Mouse (Mus musculus) limb, embryonic 11.5 days (tissue): ENCODE data around the gene Tes. TPM values are rescaled to one million over a fixed set of nuclear protein-coding genes. Genes with fewer than 3 reads are reported as not detected.

Source experiments
- ATAC-seq: fragments of 200-750 bp; cut with Nextera tagmentation; 2 replicates; pipeline ENCODE4 v1.8.0; 2017; ENCODE audit warnings: low read depth; ENCODE audit not compliant: insufficient number of reproducible peaks, low FRiP score, low TSS enrichment
- DNase-seq: peaks from one replicate; pipeline ENCODE4 v3.0.0-alpha.2; 2015; ENCODE audit warnings: low spot score
- H3K27ac ChIP-seq: fragments of 300-500 bp; sonication (generic); replicated peaks from 2 replicates; pipeline ENCODE4 v1.5.1; 2014; ENCODE audit warnings: low read depth, mild to moderate bottlenecking, low read length
- H3K27me3 ChIP-seq: fragments of 300-500 bp; sonication (generic); 2 replicates; pipeline ENCODE4 v1.6.1; 2014; ENCODE audit warnings: mild to moderate bottlenecking, low read length, mixed read lengths; ENCODE audit not compliant: control insufficient read depth, insufficient read depth
- H3K36me3 ChIP-seq: fragments of 300-500 bp; sonication (generic); 2 replicates; pipeline ENCODE4 v1.6.1; 2014; ENCODE audit warnings: mild to moderate bottlenecking, low read length, moderate library complexity, mixed read lengths; ENCODE audit not compliant: control insufficient read depth, insufficient read depth
- H3K4me1 ChIP-seq: fragments of 300-500 bp; sonication (generic); 2 replicates; pipeline ENCODE4 v1.6.1; 2014; ENCODE audit warnings: low read length, mixed read lengths; ENCODE audit not compliant: control insufficient read depth, insufficient read depth
- H3K4me2 ChIP-seq: fragments of 300-500 bp; sonication (generic); 2 replicates; pipeline ENCODE4 v1.6.1; 2014; ENCODE audit warnings: low read depth, mild to moderate bottlenecking, moderate library complexity; ENCODE audit not compliant: severe bottlenecking
- H3K4me3 ChIP-seq: fragments of 300-500 bp; sonication (generic); 2 replicates; pipeline ENCODE4 v1.5.1; 2014; ENCODE audit warnings: low read depth, low read length
- H3K9ac ChIP-seq: fragments of 300-500 bp; sonication (generic); 2 replicates; pipeline ENCODE4 v1.6.1; 2014; ENCODE audit warnings: mild to moderate bottlenecking, low read length
- H3K9me3 ChIP-seq: fragments of 300-500 bp; sonication (generic); 2 replicates; pipeline ENCODE4 v1.6.1; 2016; ENCODE audit warnings: low read length; ENCODE audit not compliant: control insufficient read depth
- WGBS: fragments of 180-500 bp; shearing (Covaris S2); extraction: QIAGEN DNeasy Blood & Tissue Kit; methylation state at CpG from one replicate; pipeline ENCODE4 v1.1.7; 2014; 5-methylcytosine and 5-hydroxymethylcytosine counted together
- polyA plus RNA-seq: library from polyadenylated mRNA; unstranded; fragments of >200 nt; fragmentation: Nextera tagmentation; extraction: Ambion mirVana; gene quantifications from 2 replicates; pipeline ENCODE4 v1.2.1, GENCODE M21; 2014

The Tes gene
- polyA plus RNA-seq, 1 experiment from 2014 or later, result 126 TPM

DNA sequence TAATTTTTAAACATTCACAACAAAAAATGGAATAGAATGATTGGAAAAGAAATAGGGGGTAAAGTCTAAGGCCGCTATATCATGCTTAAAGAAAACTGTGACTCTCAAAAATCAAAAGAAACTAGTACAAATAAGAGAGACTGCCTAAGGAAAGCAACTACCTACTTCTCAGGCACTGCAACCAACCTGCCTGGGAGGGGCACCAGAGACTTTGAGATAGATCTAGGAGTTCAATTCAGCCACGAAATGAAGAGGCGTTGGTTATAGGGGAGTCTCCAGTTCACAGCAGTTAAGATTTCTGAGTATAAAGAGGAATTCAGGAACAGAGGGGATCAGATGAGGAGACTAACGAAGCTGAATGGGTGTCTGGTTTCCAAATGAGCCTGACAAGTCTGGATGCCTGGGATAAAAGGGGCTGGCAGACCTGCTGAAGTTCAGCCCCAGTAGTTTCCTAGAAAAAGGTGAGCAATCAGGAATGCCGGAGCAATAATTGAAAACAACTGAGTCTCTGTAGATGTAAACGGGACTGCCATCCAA lies 45.7 kb downstream of the Tes start:
- ATAC-seq (no peak), DNase-seq (no peak)
- Histone ChIP-seq H3K36me3 (no peaks in the 10 kb centered on the region), H3K4me3 (no peak overlapping the region), H3K27me3 (no peaks in the 10 kb centered on the region), H3K27ac (no peak overlapping the region), H3K9ac (no peak overlapping the region), H3K4me2 (no peak overlapping the region), H3K4me1 (no peaks in the 10 kb centered on the region), H3K9me3 (no peaks in the 10 kb centered on the region)
- WGBS, result 62% methylated on average over 6 of the region's 6 CpGs

DNA sequence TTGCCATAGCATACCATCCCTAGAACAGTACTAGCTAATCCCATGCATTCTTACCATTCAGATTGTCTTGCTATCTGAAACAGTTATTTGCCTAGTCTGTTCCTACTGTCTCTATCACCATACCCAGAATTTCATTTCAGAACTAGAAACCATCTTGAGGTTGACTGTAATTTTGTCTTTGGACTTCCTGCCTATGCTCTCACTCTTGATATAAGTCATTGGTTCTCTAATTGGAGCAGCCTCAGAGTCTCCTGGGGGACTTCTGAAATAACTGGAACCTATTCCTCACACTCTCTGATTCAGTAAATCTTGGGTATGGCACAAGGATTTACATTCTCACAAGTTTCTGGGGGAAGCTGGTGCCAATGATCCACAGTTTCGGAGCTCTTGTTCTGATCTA lies 47.1 kb downstream of the Tes start:
- Histone ChIP-seq H3K4me2 (no peak overlapping the region), H3K27ac (no peak overlapping the region), H3K9me3 (no peaks in the 10 kb centered on the region), H3K36me3 (no peaks in the 10 kb centered on the region), H3K4me1 (no peaks in the 10 kb centered on the region), H3K4me3 (no peak overlapping the region), H3K27me3 (no peaks in the 10 kb centered on the region), H3K9ac (no peak overlapping the region)
- 97% methylated on average over 1 of the region's 1 CpGs for WGBS
- no peak for DNase-seq
- no peak for ATAC-seq

DNA sequence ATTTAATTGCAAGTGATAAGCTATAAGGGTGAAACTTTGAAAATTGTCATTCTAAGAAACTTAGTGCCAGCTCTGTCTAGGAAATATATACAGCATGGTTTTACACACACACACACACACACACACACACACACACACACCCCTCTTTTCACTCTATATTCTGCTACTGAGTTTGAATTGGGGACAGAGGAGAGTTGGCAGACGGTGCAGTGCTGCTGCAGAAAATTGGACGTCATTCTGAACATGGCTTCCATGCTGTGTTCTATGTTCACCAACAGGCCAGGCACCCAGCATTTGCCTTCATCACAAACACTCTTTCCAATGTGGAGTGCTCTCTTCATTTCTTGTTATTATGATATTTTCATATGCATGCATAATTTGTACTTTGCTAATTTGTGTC lies 48.0 kb downstream of the Tes start:
- no peak overlapping the region for H3K4me3 ChIP-seq
- H3K27ac ChIP-seq, result no peak overlapping the region
- H3K9me3 ChIP-seq, result no peaks in the 10 kb centered on the region
- ATAC-seq (no peak), DNase-seq (no peak)
- no peaks in the 10 kb centered on the region for H3K4me1 ChIP-seq
- H3K27me3 ChIP-seq, result no peaks in the 10 kb centered on the region
- H3K36me3 ChIP-seq, result no peaks in the 10 kb centered on the region
- H3K9ac ChIP-seq, result no peak overlapping the region
- no peak overlapping the region for H3K4me2 ChIP-seq
- WGBS, result 90% methylated on average over 2 of the region's 2 CpGs

DNA sequence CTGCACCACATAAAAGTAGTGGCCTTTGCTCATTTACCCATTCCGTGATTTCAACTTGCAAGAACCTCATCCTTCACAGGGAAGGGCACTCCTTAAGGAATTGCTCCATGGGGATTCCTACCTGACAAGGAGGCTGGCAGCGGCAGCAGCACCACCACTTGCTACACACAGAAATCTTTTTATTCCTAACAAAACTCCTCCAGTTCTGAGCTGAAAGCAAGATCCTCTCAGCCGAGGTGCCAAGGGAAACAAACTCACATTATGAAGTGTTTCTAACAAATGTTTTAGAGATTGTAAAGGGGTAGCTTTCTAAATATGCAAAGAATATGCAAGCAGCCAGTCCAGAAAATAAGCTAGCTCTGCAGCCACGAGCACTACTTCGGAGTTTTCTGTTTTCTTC lies 49.6 kb downstream of the Tes start:
- Histone ChIP-seq H3K9me3 (no peaks in the 10 kb centered on the region), H3K4me2 (no peak overlapping the region), H3K4me3 (no peak overlapping the region), H3K36me3 (no peaks in the 10 kb centered on the region), H3K27ac (no peak overlapping the region), H3K4me1 (no peaks in the 10 kb centered on the region), H3K27me3 (no peaks in the 10 kb centered on the region), H3K9ac (no peak overlapping the region)
- no peak for ATAC-seq
- 82% methylated on average over 5 of the region's 5 CpGs for WGBS
- DNase-seq, result no peak

DNA sequence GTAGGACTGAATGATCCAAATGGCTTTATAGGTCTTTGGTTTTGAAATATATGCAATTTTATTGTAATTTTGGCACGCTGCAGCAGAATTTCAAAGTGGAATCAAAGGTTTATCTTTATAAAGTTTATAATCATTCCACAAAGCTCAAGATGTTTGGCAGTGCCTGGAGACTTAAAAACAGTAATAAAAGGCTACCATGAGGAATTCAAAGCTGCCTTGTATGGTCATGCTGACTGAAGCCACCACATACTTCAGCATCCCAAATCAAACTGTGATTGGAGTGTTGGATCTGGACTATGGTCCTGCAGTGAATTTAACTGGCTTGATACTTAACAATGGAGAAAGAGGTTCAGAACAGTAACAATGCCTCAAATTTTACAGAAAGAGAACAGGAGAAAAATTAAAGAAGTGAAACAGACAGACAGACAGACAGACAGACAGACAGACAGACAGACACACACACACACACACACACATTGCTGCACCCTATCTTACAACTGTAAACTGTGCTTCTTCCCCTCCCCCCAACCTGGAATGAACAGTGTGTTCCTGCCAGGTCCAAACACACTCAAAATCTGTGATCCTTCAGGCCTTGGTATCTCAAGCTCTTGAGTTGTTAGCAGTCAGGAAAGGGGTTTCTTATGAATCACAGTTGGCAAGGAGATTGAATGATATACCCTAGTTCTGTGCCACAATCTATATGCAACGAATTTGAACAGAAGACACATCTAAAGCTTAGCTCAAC lies 50.3 kb downstream of the Tes start:
- 80% methylated on average over 2 of the region's 2 CpGs for WGBS
- H3K27me3 ChIP-seq, result no peaks in the 10 kb centered on the region
- H3K9me3 ChIP-seq, result no peaks in the 10 kb centered on the region
- H3K9ac ChIP-seq, result no peak overlapping the region
- no peak for ATAC-seq
- no peaks in the 10 kb centered on the region for H3K4me1 ChIP-seq
- H3K36me3 ChIP-seq, result no peaks in the 10 kb centered on the region
- H3K4me3 ChIP-seq, result no peak overlapping the region
- no peak for DNase-seq
- no peak overlapping the region for H3K27ac ChIP-seq
- H3K4me2 ChIP-seq, result no peak overlapping the region

DNA sequence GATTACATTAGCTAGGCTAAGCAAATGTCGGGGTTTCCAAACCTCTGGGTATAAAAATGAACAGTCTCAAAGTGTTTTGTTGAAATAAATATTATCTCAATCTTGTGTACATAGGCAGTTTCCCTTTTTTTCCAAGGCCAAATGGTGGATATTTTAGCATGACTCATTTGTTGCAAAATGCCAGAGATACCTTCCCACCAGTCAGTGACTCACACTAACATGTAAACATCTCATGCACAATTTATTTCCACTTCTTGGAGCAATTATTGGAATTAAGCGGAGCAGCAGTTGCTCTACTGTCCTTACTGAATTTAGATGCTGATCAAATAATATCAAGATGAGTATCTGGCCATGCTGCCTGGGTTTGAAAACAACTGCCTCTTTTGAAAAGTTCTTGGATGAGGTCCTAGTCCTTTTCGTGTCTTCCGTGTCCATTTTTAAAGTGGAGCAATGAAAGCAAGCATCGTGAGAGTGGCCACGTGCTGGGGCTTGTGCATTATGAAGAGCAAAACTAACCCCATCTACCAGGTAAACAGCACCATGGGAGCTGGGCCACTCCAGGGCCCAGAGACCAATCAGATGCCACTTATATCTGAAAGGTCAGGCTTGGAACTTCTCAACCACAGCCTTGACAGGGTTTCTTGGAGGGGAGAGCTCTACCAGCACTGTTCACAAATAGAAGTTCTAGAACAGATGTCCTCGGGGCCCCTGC lies 54.7 kb downstream of the Tes start:
- Histone ChIP-seq H3K4me1 (no peaks in the 10 kb centered on the region), H3K9ac (no peak overlapping the region), H3K9me3 (no peaks in the 10 kb centered on the region), H3K4me2 (no peak overlapping the region), H3K4me3 (no peak overlapping the region), H3K36me3 (no peaks in the 10 kb centered on the region), H3K27me3 (no peaks in the 10 kb centered on the region), H3K27ac (no peak overlapping the region)
- 87% methylated on average over 7 of the region's 7 CpGs for WGBS
- no peak for DNase-seq
- no peak for ATAC-seq

DNA sequence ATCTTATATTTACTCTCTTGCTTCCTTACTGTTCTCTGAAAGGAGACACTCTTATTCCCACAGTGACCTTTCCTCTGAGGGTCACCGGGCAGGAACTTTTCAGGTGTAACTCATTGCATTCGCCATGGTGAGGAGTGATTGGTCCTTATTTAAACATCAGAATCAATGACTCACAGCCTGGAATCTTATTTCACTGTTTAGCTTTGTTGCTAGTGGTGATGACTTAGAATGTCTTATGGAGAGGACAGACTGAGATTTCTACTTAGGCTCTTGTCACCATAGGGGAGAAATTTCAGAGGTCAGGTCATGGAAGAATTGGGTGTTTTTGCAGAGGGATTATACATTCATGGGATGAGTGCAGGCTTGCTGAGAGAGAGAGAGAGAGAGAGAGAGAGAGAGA lies 75.1 kb downstream of the Tes start:
- no peak overlapping the region for H3K4me2 ChIP-seq
- H3K27ac ChIP-seq, result no peak overlapping the region
- H3K4me1 ChIP-seq, result no peaks in the 10 kb centered on the region
- WGBS, result 74% methylated on average over 2 of the region's 2 CpGs
- no peaks in the 10 kb centered on the region for H3K27me3 ChIP-seq
- no peaks in the 10 kb centered on the region for H3K36me3 ChIP-seq
- H3K9me3 ChIP-seq, result no peaks in the 10 kb centered on the region
- H3K4me3 ChIP-seq, result no peak overlapping the region
- DNase-seq (no peak), ATAC-seq (no peak)
- no peak overlapping the region for H3K9ac ChIP-seq

DNA sequence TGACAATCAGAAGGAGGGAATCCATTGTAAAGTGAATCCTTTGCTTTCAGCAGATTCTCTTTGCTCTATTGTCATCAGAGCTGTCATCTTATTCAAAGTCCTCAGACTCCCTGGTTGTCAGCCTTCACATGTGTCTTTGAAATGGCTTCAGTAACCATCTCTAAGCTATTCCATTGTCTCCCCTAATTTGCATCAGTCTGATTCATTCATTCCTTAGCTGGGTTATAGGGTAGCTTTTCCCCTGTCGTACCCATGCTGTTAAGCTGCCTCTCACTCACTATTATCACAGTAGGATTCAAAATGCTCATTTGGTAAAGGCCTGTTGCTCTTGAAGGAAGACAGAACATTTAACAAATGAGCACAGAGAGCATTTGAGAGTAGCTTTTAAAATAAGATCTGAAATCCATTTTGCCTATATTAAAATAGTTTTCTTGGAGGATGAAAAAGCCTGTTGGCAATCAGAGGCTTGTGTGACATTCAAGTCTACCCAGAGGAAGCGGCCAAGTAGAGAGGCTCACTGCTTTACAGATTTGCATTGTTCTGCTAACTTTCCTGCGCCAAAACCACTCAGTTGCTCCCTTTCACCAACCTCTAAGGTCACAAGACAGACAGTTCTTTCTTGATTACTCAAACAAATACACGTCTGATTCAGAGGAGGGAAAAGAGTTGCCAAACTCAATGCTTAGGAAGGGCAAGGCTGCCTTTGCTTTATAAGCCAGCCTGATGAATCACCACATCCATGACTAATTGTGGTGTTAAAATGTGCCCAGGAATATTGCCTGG lies 77.8 kb downstream of the Tes start:
- Histone ChIP-seq H3K9me3 (no peaks in the 10 kb centered on the region), H3K27ac (no peak overlapping the region), H3K4me1 (no peaks in the 10 kb centered on the region), H3K9ac (no peak overlapping the region), H3K27me3 (no peaks in the 10 kb centered on the region), H3K4me3 (no peak overlapping the region), H3K36me3 (no peaks in the 10 kb centered on the region), H3K4me2 (no peak overlapping the region)
- 68% methylated on average over 4 of the region's 4 CpGs for WGBS
- no peak for DNase-seq
- ATAC-seq, result no peak
